ENCODE assay signal across 15 mouse cellular contexts in the genomic region with DNA sequence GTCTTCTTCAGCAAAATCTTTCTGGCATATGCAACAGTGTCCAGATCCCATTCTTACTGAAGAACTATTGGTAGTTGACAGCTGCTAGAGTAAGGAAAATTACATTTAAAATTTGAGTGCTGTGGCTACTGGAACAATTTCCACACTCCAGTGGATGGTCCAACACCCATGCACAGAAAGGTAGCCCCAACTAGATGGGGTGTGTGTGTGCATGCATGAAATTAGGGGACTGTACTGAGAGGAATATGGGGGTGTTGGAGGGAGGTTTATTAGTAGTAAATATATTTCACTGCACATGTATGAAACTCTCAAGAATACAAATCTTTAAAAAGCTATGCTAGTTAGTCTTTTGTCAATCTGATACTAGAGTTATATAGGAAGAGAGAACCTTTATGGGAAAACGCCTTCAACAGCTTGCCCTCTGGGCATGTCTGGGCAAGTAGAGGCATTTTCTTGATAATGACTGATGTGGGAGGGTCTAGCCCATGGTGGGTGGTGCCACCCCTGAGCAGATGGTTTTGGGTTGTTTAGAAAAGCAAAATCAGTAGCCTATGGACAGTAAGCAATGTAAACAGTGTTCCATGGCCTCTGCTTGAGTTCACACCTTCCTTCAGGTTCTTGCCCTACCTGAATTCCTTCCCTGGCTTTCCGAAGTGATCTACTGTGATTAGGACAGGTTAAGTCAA. TPM values are rescaled to one million over a fixed set of nuclear protein-coding genes. Genes with fewer than 3 reads are reported as not detected.
DNase-seq lines count a peak whose midpoint lies in the region; ATAC-seq and TF ChIP-seq lines count a peak whose summit lies in the region.
"Had no signal": no experiment of that assay in that cellular context is flagged by ENCODE, and none has a peak within 500 bp of the region (broad histone marks: within the 10 kb centered on the region; RNA-seq: fewer than 3 reads in every experiment).

No protein-coding gene starts in this region.

- H3K36me3 ChIP-seq in megakaryocyte, embryonic 14.5 days (replicated peaks; ENCODE audit: low read length): peaks cover 40% of the 10 kb centered on the region
- H3K36me3 ChIP-seq in liver, embryonic 13.5 days: 0 out of 2 replicates have a peak, but pooled peaks cover 6% of the 10 kb centered on the region
- H3K36me3 ChIP-seq in stomach, postnatal 0 days (ENCODE audit: control insufficient read depth, insufficient read depth, low read length): no peaks in the 10 kb centered on the region

- H3K4me3 ChIP-seq in megakaryocyte, embryonic 14.5 days (replicated peaks): peak overlapping the region; percentile 76
- H3K4me3 ChIP-seq in liver, embryonic 13.5 days (replicated peaks): no peak overlapping the region
- H3K4me3 ChIP-seq in stomach, postnatal 0 days (ENCODE audit: low read depth, low read length): no peak overlapping the region
- H3K4me3 ChIP-seq: heart, embryonic 10.5 days; limb, embryonic 12.5 days had no signal

- no peak overlapping the region for H3K4me2 ChIP-seq in liver, embryonic 13.5 days
- no peak overlapping the region for H3K4me2 ChIP-seq in stomach, postnatal 0 days (replicated peaks; ENCODE audit: low read depth)
- H3K4me2 ChIP-seq: limb, embryonic 12.5 days had no signal

- WGBS in liver, embryonic 13.5 days (ENCODE audit: insufficient replicate concordance): 57% methylated on average over 2 of the region's 2 CpGs
- 55% methylated on average over 2 of the region's 2 CpGs for WGBS in stomach, postnatal 0 days

- H3K27ac ChIP-seq in liver, embryonic 13.5 days: peak overlapping the region; percentile 44; the same call in 1 of the 2 replicates
- no peak overlapping the region for H3K27ac ChIP-seq in stomach, postnatal 0 days (replicated peaks)
- H3K27ac ChIP-seq: heart, embryonic 10.5 days; limb, embryonic 12.5 days had no signal

- no peak overlapping the region for H3K9ac ChIP-seq in liver, embryonic 13.5 days
- no peak overlapping the region for H3K9ac ChIP-seq in stomach, postnatal 0 days (ENCODE audit: low read length)
- H3K9ac ChIP-seq: limb, embryonic 12.5 days had no signal

- TF ChIP-seq EP300 in stomach, postnatal 0 days (optimal IDR thresholded peaks at IDR 0.05): no peak

- TF ChIP-seq CTCF in stomach, postnatal 0 days (IDR thresholded peaks at IDR 0.05; ENCODE audit: low read depth): no peak

- peaks cover 64% of the 10 kb centered on the region for H3K4me1 ChIP-seq in megakaryocyte, embryonic 14.5 days
- H3K4me1 ChIP-seq in liver, embryonic 13.5 days (replicated peaks): peaks cover 30% of the 10 kb centered on the region
- no peaks in the 10 kb centered on the region for H3K4me1 ChIP-seq in stomach, postnatal 0 days (replicated peaks; ENCODE audit: control insufficient read depth, insufficient read depth)

- H3K27me3 ChIP-seq in megakaryocyte, embryonic 14.5 days (replicated peaks): no peaks in the 10 kb centered on the region
- H3K27me3 ChIP-seq in liver, embryonic 13.5 days: peaks cover 10% of the 10 kb centered on the region
- H3K27me3 ChIP-seq in stomach, postnatal 0 days (ENCODE audit: control insufficient read depth, insufficient read depth, low read length): no peaks in the 10 kb centered on the region
- H3K27me3 ChIP-seq: limb, embryonic 12.5 days had no signal

- no peaks in the 10 kb centered on the region for H3K9me3 ChIP-seq in megakaryocyte, embryonic 14.5 days
- H3K9me3 ChIP-seq in liver, embryonic 13.5 days (replicated peaks): no peaks in the 10 kb centered on the region
- H3K9me3 ChIP-seq in stomach, postnatal 0 days (ENCODE audit: control insufficient read depth, low read length): no peaks in the 10 kb centered on the region
- H3K9me3 ChIP-seq: heart, embryonic 10.5 days; limb, embryonic 12.5 days had no signal

- DNase-seq in ZHBTc4 (ENCODE audit: low read depth, low spot score): peak; percentile 90
- peak; percentile 31 for DNase-seq in liver, embryonic 13.5 days
- DNase-seq in stomach, postnatal 0 days (ENCODE audit: low spot score): peak; percentile 23
- no peak for DNase-seq in kidney, adult 18-20 months
- DNase-seq in thymus, postnatal 0 days (ENCODE audit: low spot score): no peak
- no peak for DNase-seq in layer of hippocampus, postnatal 14 days (ENCODE audit: low spot score in 2 of 2)
- DNase-seq: adrenal gland, postnatal 25 days; cerebellum, adult 11 months; embryo, embryonic 11 days; kidney, postnatal 14 days; thymus, postnatal 4 days had no signal

- no peak for ATAC-seq in megakaryocyte, adult 5-6 weeks (ENCODE audit: poor library complexity, severe bottlenecking)
- ATAC-seq in liver, embryonic 13.5 days (ENCODE audit: low read depth): peak; percentile 85
- ATAC-seq in stomach, postnatal 0 days (ENCODE audit: low FRiP score, low TSS enrichment): peak; percentile 78; the same call in 1 of the 2 replicates

RNA-seq across cellular contexts. Expression of a gene that starts 7.4 kb away (rescaled TPM):
- polyA plus RNA-seq in megakaryocyte, embryonic 14.5 days (2012; ENCODE audit: insufficient read depth, low replicate concordance): 1.2 and 2.3 TPM in 2 replicates
- total RNA-seq in megakaryocyte, adult 5-6 weeks (2015): 44.6 and 57.4 TPM in 2 replicates
- total RNA-seq in megakaryocyte, adult 5-6 weeks (2017): 42.2 and 57.0 TPM in 2 replicates
- 10.1 and 11.6 TPM in 2 replicates for polyA plus RNA-seq in liver, embryonic 13.5 days (2015; fragmentation: Nextera tagmentation; extraction: Ambion mirVana)
- polyA plus RNA-seq in stomach, postnatal 0 days (2015; fragmentation: Nextera tagmentation; extraction: Ambion mirVana): 25.3 and 26.3 TPM in 2 replicates
- 27.1 and 30.1 TPM in 2 replicates for polyA plus RNA-seq in thymus, postnatal 0 days (2015; fragmentation: Nextera tagmentation; extraction: Ambion mirVana)
- 10 to 100 TPM; 88.7 to 92.7 TPM for total RNA-seq in layer of hippocampus, postnatal 14 days (2021)

Comparison
In these comparisons a context has a peak if more than half of its experiments do, and no peak if none do; other contexts are left out.
1. DNase-seq: peak in ZHBTc4 (single experiment), liver, embryonic 13.5 days (single experiment) and stomach, postnatal 0 days (single experiment); none in kidney, adult 18-20 months (single experiment), thymus, postnatal 0 days (single experiment) and layer of hippocampus, postnatal 14 days (0 of 2).